Mouse (Mus musculus): ENCODE results near the gene Sulf2. TPM values are rescaled to one million over a fixed set of nuclear protein-coding genes. Genes with fewer than 3 reads are reported as not detected.

Gene Sulf2
- total RNA-seq, 2 experiments from 2014 or later: 59.3 to 60.7 TPM

DNA sequence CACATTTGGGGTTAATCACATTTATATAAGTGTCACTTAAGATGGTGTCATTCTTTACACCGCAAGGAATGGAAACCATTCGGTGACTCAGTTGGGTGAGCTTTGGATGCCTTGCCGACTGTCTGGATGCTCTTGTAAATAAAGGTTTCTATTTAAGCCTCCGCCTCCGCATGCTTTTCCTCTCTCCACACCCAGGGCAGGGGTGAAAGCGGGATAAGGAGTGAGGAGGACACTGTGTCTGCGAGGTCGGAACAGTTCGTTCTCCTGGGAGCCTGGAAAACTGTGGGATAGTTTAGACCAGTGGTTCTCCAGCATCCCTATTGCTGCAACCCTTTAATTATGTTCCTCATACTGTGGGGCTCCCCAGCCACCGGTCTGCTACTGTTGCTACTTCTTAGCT is 82.4 kb downstream of the Sulf2 start:
- no peak for DNase-seq

DNA sequence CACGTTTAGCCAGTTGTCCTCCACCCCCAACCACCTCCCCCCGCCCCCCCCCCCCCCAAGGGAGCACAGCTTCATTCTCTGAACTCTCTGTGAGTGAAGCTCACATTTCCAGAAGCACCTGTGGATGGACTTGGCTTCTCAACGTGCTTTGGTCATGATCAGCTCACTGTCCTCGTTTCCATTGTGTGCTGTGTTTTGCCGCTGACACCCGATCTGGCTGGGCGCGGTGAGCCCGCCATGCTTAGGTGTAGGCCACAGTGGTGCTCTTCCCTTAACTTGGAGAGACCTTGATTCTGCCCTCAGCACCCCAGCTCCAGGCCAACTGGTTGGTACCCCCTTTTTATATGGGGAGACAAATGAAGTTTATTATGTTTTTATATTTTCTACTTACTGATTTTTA is 83.6 kb downstream of the Sulf2 start:
- no peak for DNase-seq
- intact Hi-C loops (cut with DNase I): no loop called here

More for the DNA sequence above, 82.4 kb downstream of the Sulf2 start:
- intact Hi-C loops (cut with DNase I): no loop called here

DNA sequence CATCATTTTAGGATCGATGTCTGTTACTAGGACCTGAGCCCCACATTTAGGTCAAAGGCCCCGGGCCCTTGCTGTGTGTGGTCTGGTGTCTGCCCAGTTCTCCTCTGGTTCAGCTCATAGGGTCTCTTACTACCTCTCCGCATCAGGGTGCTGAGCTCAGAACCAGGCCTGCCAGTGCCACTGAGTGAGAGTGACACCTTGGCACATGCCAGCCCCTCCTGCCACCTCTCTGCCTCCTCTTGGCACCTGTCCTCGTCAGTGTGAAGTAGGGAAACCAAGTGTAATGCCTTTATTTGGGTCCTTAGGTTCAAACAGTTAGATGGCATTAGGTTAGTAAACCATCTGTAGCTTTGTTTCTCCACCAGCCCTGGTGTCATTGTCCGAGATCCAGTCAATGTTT is 84.0 kb downstream of the Sulf2 start:
- intact Hi-C loops (cut with DNase I): no loop called here
- DNase-seq: no peak

DNA sequence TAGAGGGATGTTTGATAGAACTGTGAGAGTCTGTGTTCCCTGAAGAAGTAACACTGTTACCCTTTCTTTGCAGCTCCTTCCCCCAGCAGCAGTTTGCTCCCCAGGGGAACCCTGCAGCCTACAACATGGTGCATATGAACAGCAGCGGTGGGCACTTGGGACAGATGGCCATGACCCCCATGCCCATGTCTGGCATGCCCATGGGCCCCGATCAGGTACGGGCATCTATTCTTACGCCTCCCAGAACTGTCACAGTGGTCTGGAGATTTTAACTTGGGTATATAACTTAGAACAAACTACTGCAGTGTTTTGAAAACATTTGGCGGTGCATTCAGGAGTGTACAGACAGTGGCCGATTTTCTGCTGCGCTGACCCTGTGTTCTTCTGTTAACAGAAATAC is 85.7 kb downstream of the Sulf2 start:
- no peak for DNase-seq
- intact Hi-C loops (cut with DNase I): no loop called here

DNA sequence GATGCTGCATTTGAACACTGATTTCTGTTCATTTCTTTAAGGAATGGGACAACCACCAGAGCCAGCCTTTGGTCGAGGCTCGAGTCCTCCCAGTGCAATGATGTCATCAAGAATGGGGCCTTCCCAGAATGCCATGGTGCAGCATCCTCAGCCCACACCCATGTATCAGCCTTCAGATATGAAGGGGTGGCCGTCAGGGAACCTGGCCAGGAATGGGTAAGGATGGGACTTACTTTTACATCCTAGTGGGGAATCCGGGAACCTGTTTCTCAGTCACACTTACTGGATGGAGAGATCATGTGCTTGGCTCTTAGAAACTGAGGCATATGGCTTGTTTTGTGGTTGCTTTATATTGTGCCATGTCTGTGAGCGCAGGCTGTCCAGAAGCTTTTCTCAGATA is 86.3 kb downstream of the Sulf2 start:
- no peak for DNase-seq
- intact Hi-C loops (cut with DNase I): no loop called here

DNA sequence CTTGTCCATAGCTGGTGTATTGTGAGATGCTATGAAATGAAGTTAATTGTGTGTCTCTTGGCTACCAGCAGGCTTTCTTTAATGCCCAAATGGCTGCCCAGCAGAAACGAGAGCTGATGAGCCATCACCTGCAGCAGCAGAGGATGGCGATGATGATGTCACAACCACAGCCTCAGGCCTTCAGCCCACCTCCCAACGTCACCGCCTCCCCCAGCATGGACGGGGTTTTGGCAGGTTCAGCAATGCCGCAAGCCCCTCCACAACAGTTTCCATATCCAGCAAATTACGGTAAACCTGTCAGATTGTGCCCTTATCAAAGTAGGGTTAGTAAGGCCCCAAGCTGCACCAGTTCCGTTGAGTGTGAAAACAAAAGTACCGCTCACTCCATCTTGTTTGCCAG is 87.2 kb downstream of the Sulf2 start:
- intact Hi-C loops (cut with DNase I): no loop called here
- DNase-seq: no peak

DNA sequence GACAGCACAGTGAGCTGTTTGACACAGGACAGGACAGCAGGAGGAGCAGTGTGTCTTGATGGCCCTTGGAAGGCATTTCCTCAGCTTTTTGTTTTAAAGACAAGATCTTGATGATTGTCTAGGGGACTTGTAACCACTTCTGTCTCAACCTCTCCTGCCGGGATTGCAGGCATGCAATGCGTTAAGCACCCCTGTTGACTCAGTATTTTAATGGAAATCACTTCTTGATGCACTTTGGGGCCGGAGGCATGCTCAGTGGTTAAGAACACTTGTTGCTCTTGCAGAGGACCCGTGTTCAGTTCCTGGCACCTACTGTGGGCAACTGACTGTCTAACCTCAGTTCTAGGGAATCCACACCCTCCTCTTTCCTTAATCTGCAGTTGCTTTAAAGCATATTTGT is 89.0 kb downstream of the Sulf2 start:
- intact Hi-C loops (cut with DNase I): no loop called here

DNA sequence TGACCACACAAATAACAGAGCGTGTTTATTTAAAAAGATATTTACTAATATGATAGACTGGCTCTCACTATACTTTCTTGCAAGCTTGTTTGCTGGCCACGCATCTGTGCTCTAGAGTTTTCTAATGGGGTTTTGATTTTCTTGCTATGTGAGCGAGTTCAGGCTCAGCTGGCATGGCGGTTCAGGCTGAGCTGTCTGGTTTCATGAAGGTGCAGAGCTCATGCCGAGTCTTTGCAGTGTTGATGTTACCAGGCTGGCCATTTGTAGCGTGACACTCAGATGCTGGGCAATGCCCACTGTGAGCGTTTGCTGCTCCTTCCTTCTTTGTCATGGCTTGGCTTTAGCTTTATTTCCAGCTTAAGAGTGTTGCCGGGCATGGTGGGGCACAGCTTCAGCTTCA is 93.0 kb downstream of the Sulf2 start:
- intact Hi-C loops (cut with DNase I): no loop called here

More for the DNA sequence above, 89.0 kb downstream of the Sulf2 start:
- no peak for DNase-seq

DNA sequence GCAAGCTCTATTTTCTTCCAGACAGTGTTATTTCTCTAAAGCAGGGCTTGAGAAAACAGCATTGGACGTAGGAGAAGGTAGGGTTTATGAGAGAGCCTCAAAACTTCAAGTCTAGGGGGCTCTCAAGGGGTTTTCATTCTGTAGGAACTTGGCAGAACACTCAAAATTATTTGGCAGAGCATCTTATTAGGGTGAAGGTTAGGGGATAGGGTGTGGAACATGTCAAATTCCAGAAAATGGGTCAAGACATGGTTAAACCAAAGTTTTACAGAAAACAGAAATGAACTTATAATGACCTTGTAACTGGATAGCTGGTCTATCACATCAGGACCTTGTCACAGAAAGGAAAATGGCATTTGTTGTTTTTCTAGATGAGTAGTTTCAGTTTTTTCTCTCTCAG is 93.5 kb downstream of the Sulf2 start:
- no peak for DNase-seq
- intact Hi-C loops (cut with DNase I): no loop called here

More for the DNA sequence above, 93.0 kb downstream of the Sulf2 start:
- no peak for DNase-seq

DNA sequence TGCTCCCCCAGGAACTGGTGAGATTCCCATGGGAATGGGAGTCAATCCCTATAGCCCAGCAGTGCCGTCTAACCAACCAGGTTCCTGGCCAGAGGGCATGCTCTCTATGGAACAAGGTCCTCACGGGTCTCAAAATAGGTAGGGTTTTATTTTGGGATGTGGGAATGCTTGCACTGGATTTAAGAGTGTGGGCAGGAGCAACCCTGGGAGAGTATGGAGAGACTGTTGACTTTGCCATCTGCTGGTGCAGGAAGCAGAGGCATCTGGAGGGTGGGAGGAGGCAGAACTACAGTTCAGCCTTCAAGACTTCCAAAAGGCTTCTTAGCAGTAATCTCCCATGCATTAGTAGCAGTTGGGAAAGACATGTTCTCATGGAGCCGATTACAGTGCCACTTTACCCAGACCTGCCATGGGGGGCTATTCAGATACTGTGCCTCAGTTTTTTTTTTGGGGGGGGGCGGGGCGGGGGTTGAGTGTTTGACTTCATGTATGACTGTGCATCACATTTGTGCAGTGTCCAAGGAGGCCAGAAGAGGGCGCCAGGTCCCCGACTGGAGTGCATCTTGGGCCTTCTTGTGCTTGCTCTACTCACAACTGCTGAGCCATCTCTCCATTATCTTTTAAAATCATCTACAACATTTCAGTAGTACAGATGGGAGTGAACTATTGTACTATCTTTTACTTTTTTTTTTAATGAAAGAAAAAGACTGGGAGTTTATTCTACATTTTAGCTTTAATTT is 95.6 kb downstream of the Sulf2 start:
- DNase-seq: peak; percentile 57 to 70
- intact Hi-C loops (cut with DNase I): no loop called here

DNA sequence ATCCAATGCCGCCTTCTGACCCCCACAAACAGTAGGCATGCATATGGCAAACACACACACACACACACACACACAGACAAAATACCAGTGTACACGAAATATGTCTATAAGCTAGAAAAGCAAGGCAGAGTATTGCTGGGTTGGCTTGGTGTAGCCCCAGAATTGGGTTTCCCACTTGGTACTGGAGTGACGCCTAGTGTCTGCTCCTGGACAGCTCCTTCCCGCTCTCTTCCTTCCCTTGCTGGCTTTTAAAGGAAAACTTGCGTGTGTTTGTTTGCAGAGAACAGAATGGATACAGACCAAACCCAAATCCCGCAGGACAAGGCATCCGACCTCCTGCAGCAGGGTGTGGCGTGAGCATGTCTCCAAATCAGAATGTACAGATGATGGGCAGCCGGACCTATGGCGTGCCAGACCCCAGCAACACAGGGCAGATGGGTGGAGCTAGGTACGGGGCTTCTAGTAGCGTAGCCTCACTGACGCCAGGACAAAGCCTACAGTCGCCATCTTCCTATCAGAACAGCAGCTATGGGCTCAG is 101.4 kb downstream of the Sulf2 start:
- no peak for DNase-seq
- intact Hi-C loops (cut with DNase I): no loop called here

DNA sequence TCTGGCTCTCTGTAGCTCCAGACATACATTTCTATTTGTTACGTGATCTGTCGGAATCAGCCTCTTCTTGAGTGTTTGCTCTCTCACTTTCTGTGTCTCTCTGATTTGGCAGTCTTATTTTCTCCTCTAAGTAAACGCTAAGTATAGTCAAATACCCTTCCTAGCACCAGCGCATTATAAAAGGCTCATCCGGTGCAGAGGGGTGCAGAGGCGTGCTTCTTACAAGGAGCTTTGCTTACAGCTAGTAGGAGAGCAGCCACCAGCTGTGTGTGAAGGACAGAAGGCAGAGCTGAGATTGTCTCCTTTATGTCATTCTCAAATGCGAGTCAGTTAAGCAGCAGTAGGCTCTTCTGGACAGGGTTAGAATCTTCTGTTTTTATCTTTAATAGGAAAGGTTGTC is 103.5 kb downstream of the Sulf2 start:
- no peak for DNase-seq
- intact Hi-C loops (cut with DNase I): no loop called here

DNA sequence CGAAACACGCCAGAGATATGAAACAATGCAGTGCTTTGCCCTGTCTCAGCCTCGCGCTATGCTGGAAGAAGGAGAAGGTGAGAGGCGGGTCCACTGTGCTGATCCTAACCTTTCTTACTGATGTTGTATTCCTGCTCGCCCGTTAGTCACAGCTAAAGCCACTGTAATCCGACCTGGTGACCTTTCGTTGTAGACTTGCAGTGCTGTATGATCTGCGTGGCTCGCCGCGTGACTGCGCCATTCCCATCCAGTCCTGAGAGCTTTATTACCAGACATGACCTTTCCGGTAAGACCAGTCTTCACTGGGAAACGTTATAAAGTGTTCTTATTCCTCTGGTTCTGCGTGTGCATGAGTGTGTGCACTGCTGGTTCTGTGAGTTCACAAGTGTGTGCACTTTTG is 104.0 kb downstream of the Sulf2 start:
- DNase-seq: no peak
- intact Hi-C loops (cut with DNase I): no loop called here

DNA sequence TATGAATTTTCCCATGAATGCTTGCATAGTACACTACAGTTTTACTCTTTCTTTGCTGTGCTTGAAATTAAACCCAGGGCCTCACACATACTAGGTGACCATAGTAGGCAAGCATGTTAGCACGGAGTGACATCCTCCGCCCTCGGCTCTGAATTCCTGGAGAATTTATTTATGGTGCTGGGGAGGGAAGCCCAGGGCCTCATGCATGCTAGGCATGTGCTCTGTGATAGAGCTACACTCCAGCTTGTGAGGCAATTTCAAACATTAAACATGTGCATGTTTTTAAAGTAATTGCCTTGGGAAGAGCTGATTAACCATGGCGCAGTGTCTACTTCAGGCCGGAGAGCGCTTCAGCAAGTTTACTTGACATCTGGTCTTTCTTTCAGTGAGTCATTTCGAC is 106.6 kb downstream of the Sulf2 start:
- intact Hi-C loops (cut with DNase I): loop anchor here (5.0 kb wide), 1 partner anchor 267 kb away; no protein-coding TSS in a partner anchor
- no peak for DNase-seq

DNA sequence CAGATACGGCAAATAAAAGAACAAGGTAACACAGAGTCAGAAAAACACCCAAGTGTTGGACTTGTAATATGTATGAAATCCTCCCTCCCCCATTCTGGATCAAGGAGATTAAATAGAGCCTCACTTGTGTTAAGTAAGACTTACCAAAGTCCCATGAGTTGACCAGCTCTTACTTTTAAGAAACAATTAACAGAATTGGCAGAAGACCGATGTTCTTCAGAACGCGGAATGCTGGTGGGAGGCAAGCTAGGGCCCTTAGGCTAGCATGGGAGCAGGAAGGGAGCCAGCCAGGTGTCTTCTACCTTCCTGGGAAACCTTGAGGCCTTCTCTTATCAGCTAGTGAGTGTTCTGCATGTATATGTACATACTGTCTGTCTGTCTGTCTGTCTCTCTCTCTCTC is 107.5 kb downstream of the Sulf2 start:
- intact Hi-C loops (cut with DNase I): loop anchor here (5.0 kb wide), 1 partner anchor 266 kb away; no protein-coding TSS in a partner anchor
- no peak for DNase-seq

DNA sequence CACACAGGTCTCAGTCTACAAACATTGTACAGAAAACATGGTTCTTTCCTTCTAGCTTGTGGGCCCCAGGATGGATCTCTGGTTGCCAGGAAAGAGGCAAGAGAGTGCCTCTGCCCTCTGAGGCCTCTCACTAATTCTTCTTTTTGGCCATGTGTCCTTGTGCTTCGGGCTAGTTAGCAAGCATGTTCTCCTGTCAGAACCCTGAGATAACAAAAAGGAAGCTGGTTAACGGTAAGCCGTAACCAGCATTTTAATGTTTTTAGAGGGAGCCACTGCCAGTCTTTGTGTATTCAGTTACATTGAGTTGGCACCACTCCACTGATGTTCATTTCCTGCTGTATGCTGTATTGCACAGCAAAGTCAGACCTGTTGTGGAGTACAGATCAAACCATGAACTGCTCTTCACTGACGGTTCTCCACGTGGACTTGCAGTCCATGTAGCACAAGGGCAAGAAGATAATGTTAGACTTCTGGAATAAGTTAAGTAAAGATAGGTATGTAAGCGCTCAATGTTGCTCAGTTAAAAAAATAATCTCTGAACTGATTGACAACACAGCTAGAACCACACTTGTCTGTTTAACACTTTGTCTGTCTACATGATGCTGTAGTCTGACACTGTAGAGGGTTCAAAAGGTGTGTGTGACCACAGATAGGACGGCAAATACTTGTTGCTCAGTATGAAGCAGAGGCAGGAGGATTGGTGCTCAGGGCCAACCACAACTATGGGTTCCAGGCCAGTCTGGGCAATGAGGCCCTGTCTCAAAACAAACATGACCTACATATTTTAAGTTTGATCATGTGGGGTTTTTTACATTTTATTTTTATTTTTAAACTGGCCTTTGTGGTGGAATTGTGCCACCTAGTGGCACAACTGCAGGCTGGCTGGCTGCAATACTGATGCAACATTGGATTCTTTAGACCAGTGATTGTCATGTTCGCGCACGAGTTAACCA is 109.6 kb downstream of the Sulf2 start:
- intact Hi-C loops (cut with DNase I): loop anchor here (1.0 to 5.0 kb wide), 3 partner anchors 129 to 264 kb away; no protein-coding TSS in a partner anchor
- DNase-seq: peak; percentile 26 to 61

DNA sequence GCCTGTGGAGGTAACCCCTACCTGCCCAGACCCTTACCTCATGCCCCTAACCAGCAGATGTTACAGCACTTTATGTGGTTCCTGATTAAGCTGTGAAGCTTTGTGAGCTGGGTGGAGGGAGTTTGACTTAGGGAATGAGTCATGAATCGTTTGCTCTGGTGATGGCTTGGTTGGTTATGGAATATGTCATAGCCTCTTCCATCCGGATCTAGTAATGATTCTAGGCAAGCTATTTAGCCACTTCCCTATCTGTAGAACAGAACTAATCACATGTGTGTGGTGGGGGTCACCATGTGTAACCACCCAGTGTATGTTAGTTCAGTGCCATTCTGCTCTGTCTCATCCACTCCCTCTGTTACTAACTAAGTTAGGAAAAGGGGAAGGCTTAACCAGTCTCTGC is 110.5 kb downstream of the Sulf2 start:
- DNase-seq: no peak
- intact Hi-C loops (cut with DNase I): loop anchor here (2.0 to 5.0 kb wide), 2 partner anchors 228 to 263 kb away; no protein-coding TSS in a partner anchor

DNA sequence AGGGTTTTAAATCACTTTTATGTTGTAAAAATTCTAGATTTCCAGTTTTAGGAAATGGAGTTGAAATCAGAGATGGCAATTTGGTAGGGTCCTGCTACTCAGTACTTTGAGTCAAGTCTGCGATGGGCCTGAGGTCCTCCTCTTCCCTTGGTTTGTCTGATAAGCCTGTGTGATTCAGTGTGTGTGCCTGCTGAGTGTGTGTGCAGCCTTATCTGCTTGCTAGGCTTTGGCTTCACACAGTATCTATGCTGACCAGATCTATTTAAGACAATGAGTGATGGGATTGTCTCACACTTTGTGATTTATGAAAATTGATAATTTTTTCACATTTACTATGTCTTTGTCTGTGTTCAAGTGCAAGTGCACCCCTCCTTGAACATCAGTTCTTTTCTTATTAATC is 112.9 kb downstream of the Sulf2 start:
- intact Hi-C loops (cut with DNase I): no loop called here
- no peak for DNase-seq

DNA sequence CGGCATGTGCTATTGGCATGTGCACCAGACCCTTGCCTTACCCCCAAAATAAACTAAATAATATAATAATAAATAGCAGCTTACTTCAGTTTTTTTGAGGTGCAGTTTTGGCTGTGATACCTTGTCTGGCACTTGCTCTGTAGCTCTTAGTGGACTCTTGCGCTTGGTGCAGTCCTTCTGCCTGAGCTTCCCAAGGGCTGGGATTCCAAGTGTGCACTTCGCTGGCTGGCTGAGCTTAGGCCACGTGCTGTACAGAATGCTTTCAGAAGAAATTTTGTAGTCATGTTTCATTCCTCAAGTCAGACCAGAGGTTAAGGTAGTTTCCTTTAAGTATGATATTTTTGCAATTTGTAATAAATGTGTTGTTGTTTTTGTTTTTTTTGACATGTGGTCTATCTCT is 115.8 kb downstream of the Sulf2 start:
- no peak for DNase-seq
- intact Hi-C loops (cut with DNase I): no loop called here

DNA sequence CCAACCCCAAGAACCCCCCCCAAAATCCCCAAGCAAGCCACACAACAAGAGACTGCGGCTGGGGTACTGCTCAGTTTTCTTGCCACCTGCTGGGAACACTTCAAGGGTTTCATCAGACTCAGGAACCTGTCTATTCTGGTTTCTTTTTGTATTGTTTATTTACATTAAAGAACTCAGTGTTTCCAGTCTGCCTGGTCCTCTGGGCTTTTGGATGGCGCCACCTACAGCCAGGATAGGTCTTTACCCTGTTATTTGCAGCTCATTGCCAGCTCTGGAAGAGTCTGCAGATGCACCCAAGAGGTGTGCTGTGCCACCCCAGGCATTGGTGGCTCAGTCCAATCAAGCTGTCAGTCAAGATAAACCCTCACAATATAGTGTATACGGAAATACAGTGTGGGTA is 119.7 kb downstream of the Sulf2 start:
- DNase-seq: peak; percentile 64 to 73
- intact Hi-C loops (cut with DNase I): no loop called here

DNA sequence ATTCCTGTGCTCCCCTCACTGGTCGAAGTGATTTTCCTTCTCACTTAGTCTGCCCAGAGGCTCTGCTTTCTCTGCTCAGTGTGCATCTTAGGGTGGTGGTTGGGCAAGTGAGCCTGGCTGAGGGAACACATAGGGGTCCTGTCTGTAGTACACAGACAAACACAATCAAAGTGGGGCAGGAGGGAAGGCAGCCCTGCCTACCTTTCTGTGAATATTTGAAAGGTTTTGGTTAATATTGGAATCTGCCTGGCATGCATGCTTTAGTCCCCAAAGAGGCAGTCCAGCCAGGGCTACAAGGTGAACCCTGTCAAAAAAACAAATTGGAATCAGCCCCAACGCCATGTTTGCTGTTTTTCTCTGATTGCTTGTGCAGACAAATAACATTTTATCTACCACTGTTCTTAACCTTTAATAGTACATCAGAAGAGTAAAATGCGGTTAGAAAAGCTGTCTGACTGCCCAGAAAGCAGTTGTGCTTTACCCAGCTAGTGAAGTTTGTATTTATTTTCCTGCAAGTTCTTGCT is 120.4 kb downstream of the Sulf2 start:
- intact Hi-C loops (cut with DNase I): loop anchor here (5.0 kb wide), 2 partner anchors 38 to 118 kb away; no protein-coding TSS in a partner anchor
- DNase-seq: no peak
